Mouse (Mus musculus) C2C12 (cell line): ENCODE measurements around the gene Dnajb8. TPM values are rescaled to one million over a fixed set of nuclear protein-coding genes. Genes with fewer than 3 reads are reported as not detected.

Experiments
- H3K27me3 ChIP-seq: one replicate; pipeline ENCODE4 v1.6.1; 2011; ENCODE audit not compliant: control insufficient read depth, insufficient read depth, insufficient read length
- H3K36me3 ChIP-seq: one replicate; pipeline ENCODE4 v1.6.1; 2011; ENCODE audit not compliant: control insufficient read depth, insufficient read depth
- H3K4me3 ChIP-seq: one replicate; pipeline ENCODE4 v1.5.1; 2011; ENCODE audit warnings: mild to moderate bottlenecking, control low read depth; ENCODE audit not compliant: poor library complexity, insufficient read depth, severe bottlenecking
- H3K79me2 ChIP-seq: one replicate; pipeline ENCODE4 v1.6.1; 2011; ENCODE audit not compliant: control insufficient read depth, insufficient read depth
- H3K79me3 ChIP-seq: one replicate; pipeline ENCODE4 v1.6.1; 2011; ENCODE audit warnings: low read depth, control low read depth
- H3ac ChIP-seq: one replicate; pipeline ENCODE3; 2011; ENCODE audit warnings: low read depth; ENCODE audit not compliant: control insufficient read depth, insufficient read length
- CEBPB ChIP-seq: IDR thresholded peaks from one replicate; pipeline ENCODE4 v1.6.1; 2011; ENCODE audit warnings: low read depth, mild to moderate bottlenecking, control low read depth, moderate library complexity
- CTCF ChIP-seq: IDR thresholded peaks from one replicate; pipeline ENCODE4 v1.5.1; 2011; ENCODE audit not compliant: control insufficient read depth, insufficient read depth, insufficient read length
- FOSL1 ChIP-seq: IDR thresholded peaks from one replicate; pipeline ENCODE4 v1.8.0; 2011; ENCODE audit warnings: mild to moderate bottlenecking, low read length; ENCODE audit not compliant: poor library complexity, insufficient read depth, severe bottlenecking
- MAX ChIP-seq: IDR thresholded peaks from one replicate; pipeline ENCODE4 v1.6.1; 2011; ENCODE audit warnings: mild to moderate bottlenecking, control low read depth
- MYOD1 ChIP-seq: IDR thresholded peaks from one replicate; pipeline ENCODE4 v1.6.1; 2011; ENCODE audit warnings: low read depth; ENCODE audit not compliant: control insufficient read depth, insufficient read length
- MYOG ChIP-seq: IDR thresholded peaks from one replicate; pipeline ENCODE4 v1.6.1; 2011; ENCODE audit not compliant: control insufficient read depth, insufficient read length; ENCODE audit errors: extremely low read depth
- USF1 ChIP-seq: IDR thresholded peaks from one replicate; pipeline ENCODE4 v1.6.1; 2011; ENCODE audit warnings: low read depth, mild to moderate bottlenecking, control low read depth, moderate library complexity
- polyA plus RNA-seq: library from polyadenylated mRNA; unstranded; fragments of >200 nt; fragmentation: generic; extraction: Trizol; gene quantifications from one replicate; pipeline ENCODE4 v1.2.1, GENCODE M21; 2012; ENCODE audit warnings: missing spikeins

The Dnajb8 gene
- polyA plus RNA-seq, 1 experiment, result not detected

- H3K79me3 ChIP-seq, result no peaks in the 10 kb centered on the region
- no peaks in the 10 kb centered on the region for H3K36me3 ChIP-seq
- no peak for TF ChIP-seq MYOG
- TF ChIP-seq USF1, result no peak
- no peak for TF ChIP-seq CEBPB
- no peak for TF ChIP-seq CTCF
- TF ChIP-seq MAX, result no peak
- TF ChIP-seq FOSL1, result no peak
- no peak for TF ChIP-seq MYOD1
- no peaks in the 10 kb centered on the region for H3K27me3 ChIP-seq
- H3K79me2 ChIP-seq, result no peaks in the 10 kb centered on the region
- H3K4me3 ChIP-seq, result no peak overlapping the region
- no peak overlapping the region for H3ac ChIP-seq
These were observed 40.1 kb downstream of the Dnajb8 start for GRCm38 (mm10) chr6:88262160-88262559.

- Histone ChIP-seq H3K4me3 (no peak overlapping the region), H3ac (no peak overlapping the region), H3K36me3 (no peaks in the 10 kb centered on the region), H3K79me3 (no peaks in the 10 kb centered on the region), H3K79me2 (no peaks in the 10 kb centered on the region), H3K27me3 (no peaks in the 10 kb centered on the region)
- TF ChIP-seq MYOD1 (no peak), CTCF (no peak), MYOG (no peak), FOSL1 (no peak), USF1 (no peak), MAX (no peak), CEBPB (no peak)
These were observed 43.3 kb downstream of the Dnajb8 start for GRCm38 (mm10) chr6:88265355-88265754.

GRCm38 (mm10) chr6:88266055-88266454 lies 44.0 kb downstream of the Dnajb8 start:
- Histone ChIP-seq H3K79me3 (no peaks in the 10 kb centered on the region), H3ac (no peak overlapping the region), H3K79me2 (no peaks in the 10 kb centered on the region), H3K27me3 (no peaks in the 10 kb centered on the region), H3K4me3 (no peak overlapping the region), H3K36me3 (no peaks in the 10 kb centered on the region)
- TF ChIP-seq MYOD1 (no peak), FOSL1 (no peak), MAX (no peak), MYOG (no peak), USF1 (no peak), CEBPB (no peak), CTCF (no peak)

- Histone ChIP-seq H3ac (no peak overlapping the region), H3K79me2 (no peaks in the 10 kb centered on the region), H3K36me3 (no peaks in the 10 kb centered on the region), H3K27me3 (no peaks in the 10 kb centered on the region), H3K4me3 (no peak overlapping the region), H3K79me3 (no peaks in the 10 kb centered on the region)
- TF ChIP-seq FOSL1 (no peak), USF1 (no peak), MAX (no peak), MYOD1 (no peak), CTCF (no peak), CEBPB (no peak), MYOG (no peak)
These were observed 45.0 kb downstream of the Dnajb8 start for GRCm38 (mm10) chr6:88267068-88267467.

DNA sequence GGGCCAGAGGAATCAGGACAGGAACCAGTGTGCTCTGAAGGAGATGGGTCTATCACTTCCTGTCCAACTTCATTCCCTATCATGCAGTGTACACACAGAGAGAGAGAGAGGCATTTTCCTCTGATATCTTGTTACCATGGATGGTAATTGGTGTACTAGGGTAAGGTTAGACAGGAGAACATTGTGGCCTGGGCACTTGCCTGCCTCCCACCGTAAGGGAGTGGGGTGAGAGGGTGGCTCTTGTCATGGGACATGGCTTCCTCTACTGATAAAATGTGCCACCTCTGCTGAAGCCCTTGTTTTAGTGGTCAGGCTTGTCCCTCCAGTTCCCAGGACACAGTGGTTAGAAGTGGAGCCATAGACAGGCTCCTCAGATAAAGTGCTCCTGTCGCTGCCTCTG lies 45.9 kb downstream of the Dnajb8 start:
- Histone ChIP-seq H3K79me3 (no peaks in the 10 kb centered on the region), H3ac (no peak overlapping the region), H3K79me2 (no peaks in the 10 kb centered on the region), H3K4me3 (no peak overlapping the region), H3K36me3 (no peaks in the 10 kb centered on the region), H3K27me3 (no peaks in the 10 kb centered on the region)
- TF ChIP-seq CTCF, result no peak
- no peak for TF ChIP-seq FOSL1
- no peak for TF ChIP-seq MAX
- no peak for TF ChIP-seq MYOD1
- no peak for TF ChIP-seq MYOG
- TF ChIP-seq CEBPB, result no peak
- no peak for TF ChIP-seq USF1

DNA sequence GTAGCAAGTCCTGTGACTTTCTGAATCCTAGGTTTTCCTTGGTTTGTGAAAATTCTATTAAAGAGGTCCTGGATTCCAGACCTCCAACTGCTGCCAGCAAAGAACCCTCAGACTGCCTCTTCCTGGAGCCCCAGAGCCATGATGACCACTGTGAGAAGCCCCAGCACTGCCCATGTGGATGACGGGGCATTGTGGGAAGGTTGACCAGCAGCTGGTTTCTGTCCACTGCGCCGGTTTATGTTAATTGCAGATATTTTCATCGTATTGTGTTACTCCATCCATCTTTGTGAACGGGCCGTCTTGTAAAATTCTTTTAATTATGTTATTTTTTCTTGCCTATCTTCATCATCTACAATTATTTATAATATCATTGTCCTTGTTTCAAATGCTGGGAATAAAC lies 52.6 kb downstream of the Dnajb8 start:
- Histone ChIP-seq H3K36me3 (no peaks in the 10 kb centered on the region), H3K79me3 (no peaks in the 10 kb centered on the region)
- TF ChIP-seq USF1 (no peak), FOSL1 (no peak), MAX (no peak), CEBPB (no peak), MYOG (no peak), MYOD1 (no peak), CTCF (no peak)

More for the DNA sequence above, 52.6 kb downstream of the Dnajb8 start:
- Histone ChIP-seq H3K27me3 (no peaks in the 10 kb centered on the region), H3ac (no peak overlapping the region), H3K79me2 (no peaks in the 10 kb centered on the region), H3K4me3 (no peak overlapping the region)
